Mouse (Mus musculus): ENCODE data around the gene Gpi1. TPM values are rescaled to one million over a fixed set of nuclear protein-coding genes. Genes with fewer than 3 reads are reported as not detected.

Gpi1 gene
- polyA plus RNA-seq (2015; fragmentation: Illumina TruSeq; extraction: RNeasy Lipid Tissue Mini Kit (QIAGEN cat#74804); ENCODE audit: low read depth, low replicate concordance) = 641 TPM

GRCm38 (mm10) chr7:34230116-34230515 is at the start of gene Gpi1:
TSS of gene Gpi1 (minus strand) at chr7:34230336.

GRCm38 (mm10) chr7:34250738-34251137 is 20.6 kb upstream of the Gpi1 start, which contains the start of gene Gm6096:
TSS of gene Gm6096 (plus strand) at chr7:34251038.

GRCm38 (mm10) chr7:34196132-34197128 is 33.7 kb downstream of the Gpi1 start, which contains the start of gene Pdcd2l:
TSS of gene Pdcd2l (minus strand) at chr7:34196661.

GRCm38 (mm10) chr7:34169454-34169853 is 60.7 kb downstream of the Gpi1 start, which contains the start of gene Uba2:
TSS of gene Uba2 (minus strand) at chr7:34169599.

Other genes starting within 250 kb of the Gpi1 start
- gene Scgb2b27, start 216.4 kb downstream of the Gpi1 start, polyA plus RNA-seq (2015; fragmentation: Illumina TruSeq; extraction: RNeasy Lipid Tissue Mini Kit (QIAGEN cat#74804); ENCODE audit: low read depth, low replicate concordance) = not detected
- gene Scgb1b27, start 208.9 kb downstream of the Gpi1 start, polyA plus RNA-seq (2015; fragmentation: Illumina TruSeq; extraction: RNeasy Lipid Tissue Mini Kit (QIAGEN cat#74804); ENCODE audit: low read depth, low replicate concordance) = not detected
- not detected for gene Scgb1b30, start 134.9 kb downstream of the Gpi1 start, polyA plus RNA-seq (2015; fragmentation: Illumina TruSeq; extraction: RNeasy Lipid Tissue Mini Kit (QIAGEN cat#74804); ENCODE audit: low read depth, low replicate concordance)
- gene Wtip, start 97.1 kb downstream of the Gpi1 start, polyA plus RNA-seq (2015; fragmentation: Illumina TruSeq; extraction: RNeasy Lipid Tissue Mini Kit (QIAGEN cat#74804); ENCODE audit: low read depth, low replicate concordance) = 9.7 TPM
- 122 TPM for gene Uba2, start 60.7 kb downstream of the Gpi1 start, polyA plus RNA-seq (2015; fragmentation: Illumina TruSeq; extraction: RNeasy Lipid Tissue Mini Kit (QIAGEN cat#74804); ENCODE audit: low read depth, low replicate concordance)
- 33.6 TPM for gene Pdcd2l, start 33.7 kb downstream of the Gpi1 start, polyA plus RNA-seq (2015; fragmentation: Illumina TruSeq; extraction: RNeasy Lipid Tissue Mini Kit (QIAGEN cat#74804); ENCODE audit: low read depth, low replicate concordance)
- not detected for gene Gm6096, start 20.7 kb upstream of the Gpi1 start, polyA plus RNA-seq (2015; fragmentation: Illumina TruSeq; extraction: RNeasy Lipid Tissue Mini Kit (QIAGEN cat#74804); ENCODE audit: low read depth, low replicate concordance)
- gene 4931406P16Rik, start 83.2 kb upstream of the Gpi1 start, polyA plus RNA-seq (2015; fragmentation: Illumina TruSeq; extraction: RNeasy Lipid Tissue Mini Kit (QIAGEN cat#74804); ENCODE audit: low read depth, low replicate concordance) = 25.7 TPM
- 64.7 TPM for gene Lsm14a, start 163.0 kb upstream of the Gpi1 start, polyA plus RNA-seq (2015; fragmentation: Illumina TruSeq; extraction: RNeasy Lipid Tissue Mini Kit (QIAGEN cat#74804); ENCODE audit: low read depth, low replicate concordance)

Measured in brain, adult 10 weeks (tissue).